Mouse (Mus musculus) limb, embryonic 15.5 days (tissue): ENCODE results near the gene Nostrin. TPM values are rescaled to one million over a fixed set of nuclear protein-coding genes. Genes with fewer than 3 reads are reported as not detected.

ENCODE experiments used
- ATAC-seq: fragments of 200-750 bp; cut with Nextera tagmentation; 2 replicates; pipeline ENCODE4 v1.8.0; 2017; ENCODE audit warnings: low read depth, moderate TSS enrichment; ENCODE audit not compliant: insufficient number of reproducible peaks, low FRiP score, low TSS enrichment
- H3K27ac ChIP-seq: fragments of 300-500 bp; sonication (generic); 2 replicates; pipeline ENCODE4 v1.5.1; 2015; ENCODE audit warnings: moderate library complexity, mild to moderate bottlenecking, inconsistent platforms
- H3K27me3 ChIP-seq: fragments of 300-500 bp; sonication (generic); 2 replicates; pipeline ENCODE4 v1.6.1; 2015; ENCODE audit warnings: inconsistent platforms
- H3K36me3 ChIP-seq: fragments of 300-500 bp; sonication (generic); 2 replicates; pipeline ENCODE4 v1.6.1; 2015; ENCODE audit warnings: inconsistent platforms
- H3K4me1 ChIP-seq: fragments of 300-500 bp; sonication (generic); 2 replicates; pipeline ENCODE4 v1.6.1; 2015; ENCODE audit warnings: inconsistent platforms
- H3K4me2 ChIP-seq: fragments of 300-500 bp; sonication (generic); 2 replicates; pipeline ENCODE4 v1.6.1; 2015; ENCODE audit warnings: mild to moderate bottlenecking, inconsistent platforms
- H3K4me3 ChIP-seq: fragments of 300-500 bp; sonication (generic); 2 replicates; pipeline ENCODE4 v1.5.1; 2015; ENCODE audit warnings: mild to moderate bottlenecking, inconsistent platforms
- H3K9ac ChIP-seq: fragments of 300-500 bp; sonication (generic); 2 replicates; pipeline ENCODE4 v1.6.1; 2015; ENCODE audit warnings: inconsistent platforms
- H3K9me3 ChIP-seq: fragments of 300-500 bp; sonication (generic); 2 replicates; pipeline ENCODE4 v1.6.1; 2016; ENCODE audit warnings: inconsistent platforms
- WGBS: fragments of 180-500 bp; shearing (Covaris S2); methylation state at CpG from one replicate; pipeline ENCODE4 v1.1.7; 2015; 5-methylcytosine and 5-hydroxymethylcytosine counted together
- polyA plus RNA-seq: library from polyadenylated mRNA; unstranded; fragments of >200 nt; fragmentation: Nextera tagmentation; extraction: Ambion mirVana; gene quantifications from 2 replicates; pipeline ENCODE4 v1.2.1, GENCODE M21; 2015

Nostrin gene
- polyA plus RNA-seq, 1 experiment from 2014 or later: 1.0 TPM

DNA sequence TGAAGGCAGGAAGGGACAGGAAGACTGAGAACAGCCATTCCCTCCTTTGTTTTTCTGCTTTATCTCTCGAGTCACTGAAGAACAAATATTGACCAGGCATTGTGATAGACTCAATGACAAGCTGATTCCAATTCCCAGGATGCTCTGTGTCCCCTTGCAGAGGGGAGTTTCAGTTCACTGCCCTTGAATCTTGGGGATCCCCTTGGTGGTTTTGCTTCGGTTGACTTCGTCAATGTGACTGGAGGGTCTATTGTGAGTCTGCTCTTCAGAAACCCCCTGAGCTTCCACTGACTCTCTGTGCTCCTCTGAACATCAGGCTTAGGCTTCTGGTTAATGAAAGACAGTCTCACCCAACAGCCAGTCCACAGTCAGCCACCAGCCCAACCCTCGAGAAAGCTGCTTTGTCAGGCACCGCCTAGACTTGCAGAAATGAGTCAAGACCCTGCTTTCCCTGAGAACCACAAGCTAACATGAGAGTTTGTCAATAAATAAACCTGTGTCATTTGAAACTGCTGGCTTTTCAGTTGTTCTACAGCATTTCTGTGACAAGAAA lies 3.0 kb upstream of the Nostrin start:
- Histone ChIP-seq H3K9me3 (no peaks in the 10 kb centered on the region), H3K27me3 (no peaks in the 10 kb centered on the region), H3K4me2 (no peak overlapping the region), H3K4me1 (peaks cover 7% of the 10 kb centered on the region; the same call in 1 of the 2 replicates), H3K36me3 (no peaks in the 10 kb centered on the region), H3K9ac (no peak overlapping the region), H3K27ac (no peak overlapping the region), H3K4me3 (no peak overlapping the region)
- ATAC-seq: no peak
- WGBS: 66% methylated on average over 5 of the region's 5 CpGs

- WGBS: 70% methylated on average over 1 of the region's 1 CpGs
- Histone ChIP-seq H3K27me3 (no peaks in the 10 kb centered on the region), H3K4me3 (no peak overlapping the region), H3K9ac (no peak overlapping the region), H3K4me2 (no peak overlapping the region), H3K36me3 (no peaks in the 10 kb centered on the region), H3K9me3 (no peaks in the 10 kb centered on the region), H3K27ac (no peak overlapping the region), H3K4me1 (peaks cover 7% of the 10 kb centered on the region; the same call in 1 of the 2 replicates)
- no peak for ATAC-seq
Measured at GRCm38 (mm10) chr2:69134186-69134585, 1.4 kb upstream of the Nostrin start.

DNA sequence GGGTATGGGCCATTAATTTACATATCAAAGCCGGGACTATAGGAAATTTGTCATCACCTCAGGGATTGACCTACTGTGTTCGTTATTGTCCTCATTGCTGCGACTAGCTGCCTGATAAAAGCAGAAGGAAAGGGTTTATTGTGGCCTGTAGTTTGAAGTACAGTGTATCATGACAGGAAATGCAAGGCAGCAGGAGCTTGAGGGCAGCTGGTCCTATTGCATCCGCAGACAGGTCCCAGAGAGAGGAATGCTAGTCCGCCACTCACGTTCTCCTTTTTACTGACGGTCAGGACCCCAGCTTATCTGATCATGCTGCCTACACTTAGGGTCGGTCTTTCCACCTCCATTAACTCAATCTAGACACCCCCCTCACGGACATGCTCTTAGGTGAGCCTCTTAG lies 663 bp upstream of the Nostrin start:
- peaks cover 7% of the 10 kb centered on the region; the same call in 1 of the 2 replicates for H3K4me1 ChIP-seq
- H3K27me3 ChIP-seq: no peaks in the 10 kb centered on the region
- no peaks in the 10 kb centered on the region for H3K9me3 ChIP-seq
- no peak for ATAC-seq
- H3K9ac ChIP-seq: no peak overlapping the region
- H3K36me3 ChIP-seq: no peaks in the 10 kb centered on the region
- H3K4me3 ChIP-seq: no peak overlapping the region
- WGBS: 53% methylated on average over 9 of the region's 9 CpGs
- no peak overlapping the region for H3K27ac ChIP-seq
- H3K4me2 ChIP-seq: no peak overlapping the region

GRCm38 (mm10) chr2:69137406-69138084 lies 1.9 kb downstream of the Nostrin start:
- no peak for ATAC-seq
- no peaks in the 10 kb centered on the region for H3K36me3 ChIP-seq
- H3K4me3 ChIP-seq: no peak overlapping the region
- peaks cover 7% of the 10 kb centered on the region; the same call in 1 of the 2 replicates for H3K4me1 ChIP-seq
- no peak overlapping the region for H3K4me2 ChIP-seq
- no peak overlapping the region for H3K9ac ChIP-seq
- H3K27ac ChIP-seq: no peak overlapping the region
- H3K27me3 ChIP-seq: no peaks in the 10 kb centered on the region
- 91% methylated on average over 10 of the region's 10 CpGs for WGBS
- H3K9me3 ChIP-seq: no peaks in the 10 kb centered on the region

- 48% methylated on average over 4 of the region's 4 CpGs for WGBS
- Histone ChIP-seq H3K4me3 (no peak overlapping the region), H3K9ac (no peak overlapping the region), H3K4me2 (no peak overlapping the region), H3K36me3 (no peaks in the 10 kb centered on the region), H3K9me3 (no peaks in the 10 kb centered on the region), H3K27me3 (no peaks in the 10 kb centered on the region), H3K27ac (no peak overlapping the region), H3K4me1 (peaks cover 7% of the 10 kb centered on the region; the same call in 1 of the 2 replicates)
- no peak for ATAC-seq
Measured at GRCm38 (mm10) chr2:69138759-69139158, 3.2 kb downstream of the Nostrin start.

- Histone ChIP-seq H3K27me3 (no peaks in the 10 kb centered on the region), H3K4me2 (no peak overlapping the region), H3K27ac (no peak overlapping the region), H3K4me3 (no peak overlapping the region), H3K9ac (no peak overlapping the region), H3K4me1 (peaks cover 7% of the 10 kb centered on the region; the same call in 1 of the 2 replicates), H3K9me3 (no peaks in the 10 kb centered on the region), H3K36me3 (no peaks in the 10 kb centered on the region)
- WGBS: 72% methylated on average over 2 of the region's 2 CpGs
- no peak for ATAC-seq
Measured at GRCm38 (mm10) chr2:69140215-69140614, 4.6 kb downstream of the Nostrin start.

GRCm38 (mm10) chr2:69140816-69141215 lies 5.2 kb downstream of the Nostrin start:
- WGBS: 84% methylated on average over 4 of the region's 4 CpGs
- H3K27me3 ChIP-seq: no peaks in the 10 kb centered on the region
- H3K36me3 ChIP-seq: no peaks in the 10 kb centered on the region
- H3K9ac ChIP-seq: no peak overlapping the region
- H3K9me3 ChIP-seq: no peaks in the 10 kb centered on the region
- no peak overlapping the region for H3K4me2 ChIP-seq
- no peak overlapping the region for H3K27ac ChIP-seq
- no peak overlapping the region for H3K4me3 ChIP-seq
- H3K4me1 ChIP-seq: peaks cover 5% of the 10 kb centered on the region; the same call in 1 of the 2 replicates
- ATAC-seq: no peak

GRCm38 (mm10) chr2:69148691-69149090 lies 13.1 kb downstream of the Nostrin start:
- Histone ChIP-seq H3K36me3 (no peaks in the 10 kb centered on the region), H3K27me3 (no peaks in the 10 kb centered on the region), H3K9ac (no peak overlapping the region), H3K4me1 (no peaks in the 10 kb centered on the region), H3K4me3 (no peak overlapping the region), H3K9me3 (no peaks in the 10 kb centered on the region), H3K27ac (no peak overlapping the region), H3K4me2 (no peak overlapping the region)
- ATAC-seq: 0 out of 2 replicates have a peak, but pooled peaks have one; percentile 14
- 57% methylated on average over 3 of the region's 3 CpGs for whole genome bisulfite sequencing

DNA sequence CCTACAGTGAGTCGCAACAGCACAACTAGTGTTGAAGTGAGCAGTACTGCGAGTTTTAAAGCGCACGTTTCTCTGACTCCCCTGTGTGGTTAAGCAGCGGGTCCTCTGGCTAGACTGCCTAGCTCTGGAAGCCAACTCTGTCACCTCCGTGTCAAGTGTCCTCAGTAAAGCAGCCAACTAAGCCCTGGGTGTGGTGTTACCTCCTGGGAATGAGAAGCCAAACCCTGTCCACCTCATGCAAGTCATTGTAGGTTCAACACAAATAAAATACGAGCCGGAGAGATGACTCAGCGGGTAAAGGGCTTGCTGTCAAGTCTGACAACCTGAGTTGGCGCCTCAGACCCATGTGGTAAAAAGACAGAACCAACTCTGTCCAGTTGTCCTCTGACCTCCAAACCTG lies 13.6 kb downstream of the Nostrin start:
- Histone ChIP-seq H3K9ac (no peak overlapping the region), H3K27me3 (no peaks in the 10 kb centered on the region), H3K9me3 (no peaks in the 10 kb centered on the region), H3K4me2 (no peak overlapping the region), H3K4me1 (no peaks in the 10 kb centered on the region), H3K27ac (no peak overlapping the region), H3K4me3 (no peak overlapping the region), H3K36me3 (no peaks in the 10 kb centered on the region)
- 0 out of 2 replicates have a peak, but pooled peaks have one; percentile 55 for ATAC-seq
- 78% methylated on average over 10 of the region's 10 CpGs for WGBS

DNA sequence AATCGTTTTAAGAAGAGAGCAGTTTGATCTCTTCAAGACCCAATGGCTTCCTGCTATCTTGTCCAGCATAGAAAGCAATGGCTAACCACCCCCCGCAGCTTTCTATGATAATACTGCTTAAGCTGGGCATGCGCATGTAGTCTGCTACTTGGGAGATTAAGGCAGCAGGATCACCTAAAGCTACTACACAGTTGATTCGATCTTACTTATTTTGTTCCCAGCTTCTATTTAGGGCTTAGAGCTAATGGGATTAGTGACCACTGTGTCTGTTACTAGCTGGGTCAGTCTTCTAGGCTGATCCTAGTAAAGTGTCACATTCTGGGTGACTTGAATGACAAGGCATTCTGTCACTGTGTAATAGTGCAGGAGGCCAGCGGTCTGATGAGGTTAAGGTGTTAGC lies 15.2 kb downstream of the Nostrin start:
- WGBS: 81% methylated on average over 5 of the region's 5 CpGs
- Histone ChIP-seq H3K36me3 (no peaks in the 10 kb centered on the region), H3K4me2 (no peak overlapping the region), H3K27ac (no peak overlapping the region), H3K9ac (no peak overlapping the region), H3K9me3 (no peaks in the 10 kb centered on the region), H3K4me1 (no peaks in the 10 kb centered on the region), H3K4me3 (no peak overlapping the region), H3K27me3 (no peaks in the 10 kb centered on the region)
- ATAC-seq: no peak

DNA sequence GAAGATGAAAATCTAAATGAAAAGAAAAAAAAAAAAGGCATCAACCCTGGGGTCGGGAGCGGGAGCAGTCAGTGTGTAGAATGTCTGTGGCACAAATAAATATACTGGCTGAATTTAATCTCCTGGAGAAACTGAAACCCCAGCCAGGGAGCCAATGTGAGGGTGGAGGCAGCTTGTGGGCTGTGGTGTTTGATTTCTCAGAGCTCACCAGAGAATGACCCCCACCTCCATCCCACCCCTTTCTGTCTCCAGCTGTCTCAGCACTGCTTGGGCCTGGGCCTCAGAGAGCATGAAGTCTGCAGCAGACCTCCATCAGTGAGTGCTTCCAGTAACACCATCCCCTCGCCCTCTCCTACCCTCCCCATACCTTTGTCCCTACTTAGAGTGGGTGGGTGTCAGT lies 20.3 kb downstream of the Nostrin start:
- H3K9ac ChIP-seq: no peak overlapping the region
- H3K27ac ChIP-seq: no peak overlapping the region
- ATAC-seq: peak; percentile 44; the same call in 1 of the 2 replicates
- H3K27me3 ChIP-seq: no peaks in the 10 kb centered on the region
- no peak overlapping the region for H3K4me3 ChIP-seq
- H3K4me1 ChIP-seq: no peaks in the 10 kb centered on the region
- H3K9me3 ChIP-seq: no peaks in the 10 kb centered on the region
- H3K4me2 ChIP-seq: no peak overlapping the region
- WGBS: 49% methylated on average over 3 of the region's 3 CpGs
- H3K36me3 ChIP-seq: no peaks in the 10 kb centered on the region

GRCm38 (mm10) chr2:69156283-69156682 lies 20.7 kb downstream of the Nostrin start:
- H3K4me3 ChIP-seq: no peak overlapping the region
- WGBS: 57% methylated on average over 7 of the region's 7 CpGs
- no peak overlapping the region for H3K4me2 ChIP-seq
- no peaks in the 10 kb centered on the region for H3K4me1 ChIP-seq
- H3K9me3 ChIP-seq: no peaks in the 10 kb centered on the region
- H3K36me3 ChIP-seq: no peaks in the 10 kb centered on the region
- no peak overlapping the region for H3K9ac ChIP-seq
- no peak overlapping the region for H3K27ac ChIP-seq
- ATAC-seq: no peak
- H3K27me3 ChIP-seq: no peaks in the 10 kb centered on the region
